Mouse (Mus musculus) B cell, adult 2 months (primary cell): ENCODE measurements around the gene Iqca.

Experiments used
- DNase-seq, 2 experiments: peaks; one replicate each; pipeline ENCODE4 v3.0.0; 2022

Iqca gene

DNA sequence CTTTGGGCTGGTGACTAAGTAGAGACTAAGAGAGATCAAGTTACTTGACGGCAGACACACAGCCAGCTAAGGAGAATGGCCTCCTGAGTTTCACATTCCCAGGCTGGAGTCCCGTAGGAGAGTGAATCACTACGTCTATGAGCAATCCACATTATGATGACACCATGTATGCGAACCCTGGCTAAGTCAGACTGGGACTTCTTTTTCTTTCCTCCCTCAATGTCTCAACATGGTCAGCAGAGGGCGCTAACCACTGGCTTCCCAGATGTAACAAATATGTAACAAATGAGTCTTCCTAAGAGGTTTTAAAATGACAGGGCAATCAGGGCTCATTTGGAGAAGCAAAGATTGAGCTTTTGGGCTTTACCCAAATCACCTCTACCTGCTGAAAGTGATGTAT lies 101.9 kb downstream of the Iqca start:
- DNase-seq: peak; percentile 35 to 48

DNA sequence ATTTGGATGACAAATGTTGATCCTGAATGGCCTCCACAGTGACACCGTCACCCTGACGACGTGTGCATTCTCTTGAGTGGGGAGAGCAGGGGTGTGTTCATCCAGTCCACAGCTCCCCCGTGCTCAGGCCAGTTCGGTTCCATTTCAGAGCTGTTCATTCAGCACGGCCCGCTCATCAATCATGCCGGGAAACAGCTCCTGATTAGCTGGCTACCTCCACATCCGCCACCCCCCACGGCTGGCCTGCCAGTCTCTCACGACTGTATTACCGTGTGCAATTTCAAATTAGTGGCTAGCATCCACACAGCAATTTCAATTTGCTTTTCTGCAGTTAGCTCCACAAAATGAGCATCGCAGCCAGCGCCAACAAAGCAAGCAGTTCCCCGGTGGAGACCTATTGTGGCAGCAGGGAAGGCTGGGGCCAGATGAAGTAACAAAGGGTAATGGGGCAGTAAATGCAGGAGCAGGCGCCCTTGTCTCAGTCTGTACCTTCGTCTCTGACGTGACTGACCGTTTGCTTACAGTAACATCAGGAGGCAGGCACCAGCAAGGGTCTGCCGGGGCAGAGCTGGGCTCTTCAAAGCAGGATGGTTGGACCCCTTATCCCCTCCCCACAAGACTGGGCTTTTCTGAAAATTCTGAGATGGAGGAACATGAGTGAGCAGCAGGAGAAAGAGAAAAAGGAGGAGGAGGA lies 103.0 kb downstream of the Iqca start:
- DNase-seq: no peak

DNA sequence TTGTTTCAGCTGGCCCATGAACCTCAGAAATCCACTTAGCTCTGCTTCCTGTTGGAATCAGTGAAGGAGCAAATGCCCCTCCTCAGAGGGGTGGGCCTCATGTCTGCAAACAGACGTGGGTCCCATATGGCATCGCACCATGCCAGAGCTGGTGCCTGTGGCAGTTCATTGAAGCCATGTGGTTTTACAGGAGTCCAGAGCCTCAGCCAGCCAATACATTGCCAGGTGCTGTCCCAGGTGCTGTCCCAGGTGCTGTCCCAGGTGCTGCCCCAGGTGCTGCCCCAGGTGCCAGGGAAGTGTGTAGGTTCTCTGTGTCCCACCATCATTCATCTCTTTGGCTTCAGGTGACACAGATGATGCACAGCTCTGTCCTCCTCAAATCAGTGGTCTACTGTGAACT lies 124.9 kb downstream of the Iqca start:
- no peak for DNase-seq

DNA sequence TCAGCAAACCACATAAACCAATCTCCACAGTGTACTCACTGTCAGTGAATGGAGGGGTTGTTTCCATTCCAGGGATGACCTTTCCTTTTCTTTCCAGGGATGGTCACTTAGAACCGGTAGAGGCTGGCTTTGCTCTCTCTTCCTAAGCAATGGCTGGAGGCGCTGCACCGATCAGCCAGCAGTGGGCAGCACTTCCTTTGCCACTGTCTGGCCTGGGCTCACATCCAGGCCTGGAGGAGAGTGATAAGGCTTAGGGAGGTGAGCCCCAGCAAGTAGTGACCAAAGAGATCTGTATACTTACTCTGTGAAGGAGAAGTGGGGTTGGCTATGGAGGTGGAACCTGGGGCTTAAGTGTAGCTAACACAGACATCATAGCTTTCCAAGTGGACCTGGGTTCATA lies 126.3 kb downstream of the Iqca start:
- DNase-seq: no peak

DNA sequence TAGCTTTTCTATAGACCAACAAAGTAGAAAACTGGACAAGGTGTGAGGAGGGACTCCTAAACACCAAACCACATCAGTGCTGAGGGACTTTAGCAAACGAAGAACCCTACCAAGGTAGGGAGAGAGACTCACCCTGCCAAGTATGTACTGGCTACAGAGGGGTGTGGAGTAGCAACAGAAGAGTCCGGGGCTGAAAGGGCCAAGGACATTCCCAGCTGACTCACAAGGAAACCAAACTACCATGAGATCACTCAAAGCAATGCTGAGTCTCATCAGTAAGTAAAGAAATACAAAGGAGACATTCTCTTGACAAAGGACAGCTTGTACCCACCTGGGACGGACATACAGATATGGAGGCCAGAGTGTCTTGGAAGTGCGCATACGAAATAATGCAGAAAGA lies 132.9 kb downstream of the Iqca start:
- no peak for DNase-seq

DNA sequence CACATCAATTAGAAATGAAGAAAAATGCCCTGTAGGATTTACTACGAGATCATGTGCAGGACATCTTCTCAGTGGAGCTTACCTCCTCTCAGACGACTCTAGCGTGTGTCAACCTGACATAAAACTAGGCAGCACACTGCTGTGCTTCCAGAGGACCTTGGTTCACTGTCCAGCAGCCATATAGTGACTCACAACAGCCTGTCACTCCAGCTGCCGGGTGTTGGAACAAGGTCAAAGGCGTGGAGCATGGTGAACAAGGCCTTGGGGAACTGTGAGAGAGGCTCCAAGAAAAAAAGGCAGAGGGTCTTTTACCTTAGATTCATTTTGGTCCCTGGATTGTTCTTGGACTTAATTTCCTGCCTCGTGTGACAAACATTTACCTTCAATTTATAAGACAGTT lies 135.1 kb downstream of the Iqca start:
- DNase-seq: no peak

DNA sequence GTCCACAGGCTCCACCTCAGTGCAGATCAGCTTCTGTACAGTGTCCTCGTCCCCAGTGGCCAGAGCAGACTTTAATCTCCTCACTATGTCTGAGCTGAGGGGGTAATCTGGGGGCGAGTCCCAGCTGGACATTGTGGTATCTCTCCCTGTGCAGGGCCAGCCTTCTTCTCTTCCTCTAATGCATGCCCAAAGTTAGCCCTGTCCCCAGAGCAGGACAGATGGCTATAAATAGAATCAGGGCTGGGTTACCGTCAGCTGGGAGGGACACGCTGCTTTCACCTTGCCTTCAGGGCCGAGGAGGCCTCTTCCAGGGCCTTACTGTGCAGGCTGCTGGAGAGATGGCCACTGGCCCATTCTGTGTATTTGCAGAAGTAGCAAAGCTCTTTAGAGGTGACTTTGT lies 138.8 kb downstream of the Iqca start, which contains the start of gene Asb18:
Gene Asb18, minus strand, starts transcription at position 221 of the 400 bp plus-strand sequence.
- DNase-seq: no peak

DNA sequence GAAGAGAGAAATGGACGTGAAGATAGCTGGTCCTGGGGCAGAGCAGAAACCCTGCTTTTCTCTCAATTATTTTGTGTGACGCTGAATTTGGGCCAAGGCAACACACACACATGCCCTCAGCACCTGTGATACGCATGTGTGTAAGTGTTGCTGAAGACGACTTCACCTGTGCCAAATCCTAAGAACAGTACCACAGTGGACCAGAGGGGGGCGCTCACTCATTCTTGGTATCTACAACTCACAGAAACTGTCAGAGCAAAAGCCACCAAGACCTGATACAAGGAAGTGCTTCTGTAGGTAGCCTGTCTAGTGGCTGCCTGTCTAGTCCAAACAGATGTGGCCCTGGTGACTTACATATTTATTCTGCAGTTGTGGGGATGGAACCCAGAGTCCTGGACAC lies 139.9 kb downstream of the Iqca start:
- peak in 1 of 2 experiments; percentile 3 for DNase-seq

DNA sequence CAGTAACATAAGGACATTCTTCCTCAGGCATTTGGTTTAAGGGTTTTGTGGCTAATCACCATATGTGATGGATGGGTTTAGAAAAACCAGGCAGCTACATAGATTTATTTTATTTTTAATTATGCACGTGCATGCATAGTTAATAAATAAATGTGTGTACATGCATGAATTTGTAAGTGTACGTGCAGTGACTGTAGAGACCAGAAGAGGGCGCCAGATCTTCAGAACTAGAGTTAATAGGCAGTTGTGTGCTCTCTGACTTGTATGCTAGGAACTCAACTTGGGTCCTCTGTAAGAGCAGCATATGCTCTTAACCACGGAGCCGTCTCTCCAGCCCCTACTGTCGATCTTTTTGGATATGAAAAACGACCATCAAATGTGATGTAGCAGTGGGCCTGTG lies 140.4 kb downstream of the Iqca start:
- no peak for DNase-seq

DNA sequence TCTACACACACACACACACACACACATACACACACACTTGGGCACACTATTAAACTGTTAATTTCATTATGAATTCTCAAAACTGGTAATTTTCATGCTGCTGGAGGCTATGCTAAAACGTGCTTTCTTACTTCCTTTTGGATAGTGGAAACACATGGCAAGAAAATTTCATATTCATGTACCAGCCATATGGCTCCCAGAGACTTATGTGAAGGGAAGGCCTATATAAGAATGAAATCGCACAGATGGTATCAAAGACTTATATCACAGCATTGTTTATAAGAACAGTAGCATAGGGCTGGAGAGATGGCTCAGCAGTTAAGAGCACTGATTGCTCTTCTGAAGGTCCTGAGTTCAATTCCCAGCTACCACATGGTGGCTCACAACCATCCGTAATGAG lies 141.0 kb downstream of the Iqca start:
- DNase-seq: no peak

DNA sequence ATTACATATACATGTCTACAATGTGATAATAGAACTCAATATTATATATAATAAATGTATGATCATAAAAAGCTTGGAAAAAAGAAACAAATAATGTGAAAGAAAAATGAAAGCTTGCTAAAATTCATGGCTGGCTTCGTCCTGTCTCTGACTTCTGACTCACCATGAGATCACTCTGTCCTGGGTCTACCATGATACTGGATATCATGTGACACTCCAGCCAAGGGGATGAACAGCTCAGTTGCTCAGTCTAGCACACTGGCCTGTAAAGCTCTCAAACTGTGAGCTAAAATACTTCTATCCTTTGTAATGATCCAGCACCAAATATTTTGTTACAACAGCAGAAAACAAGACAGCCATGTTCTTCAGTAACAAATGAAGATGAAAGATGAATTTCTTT lies 143.1 kb downstream of the Iqca start:
- DNase-seq: no peak

DNA sequence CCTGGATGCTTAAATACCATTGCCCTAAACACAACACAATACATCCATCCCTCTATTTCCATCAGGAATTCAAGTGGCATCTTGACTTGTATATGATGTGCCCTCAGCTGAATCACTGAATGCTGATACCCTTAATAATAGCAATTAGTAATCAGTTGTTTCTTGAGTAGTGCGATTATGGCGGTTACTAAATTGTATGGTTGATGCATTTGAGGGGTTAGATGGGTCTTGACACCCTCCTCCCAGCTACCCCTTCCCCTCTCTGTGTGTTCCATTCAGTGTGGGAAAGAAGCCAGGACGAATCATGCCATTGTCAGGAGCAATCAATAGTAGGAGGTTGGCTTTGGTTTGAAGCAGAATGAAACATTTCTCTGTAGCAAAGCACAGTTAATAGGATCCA lies 144.0 kb downstream of the Iqca start:
- no peak for DNase-seq

DNA sequence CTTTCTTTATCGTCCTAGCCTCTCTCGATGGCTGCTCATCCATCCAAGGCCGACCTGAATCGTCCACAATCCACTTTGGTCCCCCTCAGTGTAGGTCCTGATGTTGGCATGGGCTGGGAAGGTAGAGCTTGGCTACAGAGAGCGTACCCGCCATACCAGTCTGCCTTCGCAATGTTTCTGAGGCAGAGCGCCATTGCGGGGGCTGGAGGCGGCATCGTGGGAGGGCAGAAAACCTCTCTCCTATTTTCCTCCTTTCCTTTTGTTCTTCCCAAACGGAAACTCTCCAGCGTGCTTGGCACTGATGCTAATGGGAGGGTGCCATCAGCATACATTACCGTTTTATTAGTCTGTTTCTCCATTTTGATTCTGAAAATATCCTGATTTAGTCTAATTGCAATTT lies 146.5 kb downstream of the Iqca start:
- DNase-seq: no peak

DNA sequence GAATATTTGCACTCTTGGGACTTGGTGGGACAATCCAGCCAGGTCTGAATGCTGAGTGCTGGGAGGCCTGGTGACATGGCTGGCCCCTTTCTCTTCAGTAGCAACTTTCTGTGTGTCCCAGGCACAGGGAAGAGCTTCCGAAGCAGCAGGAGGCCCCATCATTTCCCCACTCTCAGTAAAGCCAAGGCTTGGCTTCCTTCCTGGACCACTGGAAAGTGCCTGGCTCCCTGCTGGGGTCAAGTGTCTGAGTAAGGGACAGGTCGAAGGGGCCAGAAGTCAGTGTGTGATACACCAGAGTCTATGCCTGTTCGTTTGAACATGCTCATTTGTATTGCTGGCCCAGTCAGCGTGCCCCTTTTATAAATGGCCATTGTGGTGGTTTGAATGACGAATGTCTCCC lies 152.2 kb downstream of the Iqca start:
- DNase-seq: no peak

DNA sequence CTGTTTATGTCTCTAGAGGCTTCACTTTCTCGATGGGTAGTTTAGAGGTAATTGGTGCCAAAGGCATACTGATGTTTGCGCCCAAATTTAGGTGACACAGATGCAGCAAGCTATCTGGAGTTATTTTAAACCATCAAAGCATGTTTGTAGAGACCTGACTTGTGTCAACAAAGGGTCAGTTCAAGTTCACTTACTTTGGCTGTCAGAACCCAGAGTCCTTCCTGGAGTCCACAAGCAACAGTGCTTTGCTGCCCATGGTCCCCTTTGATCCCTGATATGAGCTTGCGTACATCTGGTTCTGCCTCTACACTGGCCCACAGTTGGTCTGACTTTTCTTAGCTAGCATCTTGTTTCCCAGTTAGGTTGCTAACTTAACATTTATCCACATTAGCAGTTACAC lies 153.3 kb downstream of the Iqca start:
- no peak for DNase-seq

DNA sequence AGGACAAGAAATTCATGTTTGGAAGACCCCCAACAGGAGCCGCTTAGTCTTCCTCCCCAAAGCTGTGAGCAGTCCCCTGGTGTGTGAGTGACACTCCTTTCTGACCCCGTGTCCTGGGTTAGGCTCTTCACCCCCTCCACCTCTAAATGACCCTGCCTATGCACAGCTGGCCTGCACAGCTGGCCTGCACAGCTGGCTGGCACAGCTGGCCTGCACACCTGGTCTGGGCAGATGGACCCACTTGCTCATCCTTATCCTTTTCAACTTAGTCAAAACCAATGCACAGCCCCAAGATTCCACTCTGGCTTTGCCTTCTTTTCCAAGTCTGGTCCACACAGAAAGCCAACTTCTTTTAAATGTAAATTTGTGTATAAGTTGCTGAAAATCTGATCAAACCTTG lies 154.5 kb downstream of the Iqca start:
- DNase-seq: no peak

DNA sequence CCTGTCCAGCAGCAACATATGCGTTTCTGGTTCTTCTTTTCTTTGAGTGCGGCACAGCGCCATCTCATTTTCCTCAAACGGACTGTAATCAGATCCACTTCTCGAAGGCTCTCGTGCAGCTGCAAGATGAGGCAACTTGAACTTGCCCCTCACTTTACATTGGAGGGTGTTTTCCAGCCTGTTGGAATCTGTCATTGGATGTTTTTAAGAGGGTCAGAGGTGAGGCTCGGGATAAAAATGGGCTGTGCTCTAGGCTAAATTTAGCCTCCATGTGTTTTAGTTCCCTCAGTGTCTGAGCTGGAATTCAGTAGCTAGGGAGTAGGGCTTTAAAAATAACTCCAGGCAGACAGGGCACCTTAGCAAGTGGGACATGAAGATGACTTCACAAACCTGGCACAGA lies 155.1 kb downstream of the Iqca start:
- DNase-seq: no peak

DNA sequence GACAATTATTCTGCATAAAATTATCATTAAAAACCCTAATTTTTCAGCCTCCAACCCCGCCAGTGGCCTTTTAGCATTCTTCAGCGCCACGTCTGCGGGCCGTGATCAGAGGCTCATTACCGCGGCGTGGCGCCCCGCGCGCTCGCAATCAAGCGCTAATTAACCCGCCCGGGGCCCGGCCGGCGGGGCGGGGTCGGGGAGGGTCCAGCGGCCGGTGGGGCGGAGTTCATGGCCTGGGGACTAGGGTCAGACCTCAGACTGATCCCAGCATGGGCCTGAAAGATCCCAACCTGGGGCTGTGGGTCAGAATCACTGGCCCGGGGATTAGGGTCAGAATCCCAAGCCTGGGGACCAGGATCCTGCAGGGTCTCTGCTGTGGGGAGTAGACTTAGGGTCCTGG lies 160.9 kb downstream of the Iqca start:
- DNase-seq: no peak
